Mouse (Mus musculus): Measurements from ENCODE around the gene BC003965. TPM values are rescaled to one million over a fixed set of nuclear protein-coding genes. Genes with fewer than 3 reads are reported as not detected.
"Not testable (repeated sequence)": the region's sequence is repeated elsewhere in the genome, so short reads cannot be mapped to it uniquely, and the experiment has no call there.

The BC003965 gene
- polyA plus RNA-seq, 1 experiment from 2014 or later: 35.5 TPM

GRCm38 (mm10) chr17:25219492-25220295 lies 35.3 kb downstream of the BC003965 start:
- Histone ChIP-seq H3K27ac (no peak overlapping the region), H3K4me3 (replicated peaks) (no peak overlapping the region), H3K9me3 (no peaks in the 10 kb centered on the region), H3K4me1 (replicated peaks) (peaks cover 23% of the 10 kb centered on the region), H3K36me3 (peaks cover 61% of the 10 kb centered on the region), H3K4me2 (no peak overlapping the region), H3K9ac (replicated peaks) (no peak overlapping the region), H3K27me3 (no peaks in the 10 kb centered on the region)
- ATAC-seq (ENCODE audit: insufficient number of reproducible peaks, insufficient read depth, low FRiP score, low TSS enrichment, low read depth): no peak
- 88% methylated on average over 15 of the region's 15 CpGs for WGBS

- Histone ChIP-seq H3K4me3 (replicated peaks) (no peak overlapping the region), H3K27me3 (no peaks in the 10 kb centered on the region), H3K27ac (no peak overlapping the region), H3K36me3 (peaks cover 58% of the 10 kb centered on the region), H3K4me2 (no peak overlapping the region), H3K9me3 (no peaks in the 10 kb centered on the region), H3K9ac (replicated peaks) (no peak overlapping the region), H3K4me1 (replicated peaks) (peaks cover 23% of the 10 kb centered on the region)
- 85% methylated on average over 1 of the region's 1 CpGs for WGBS
- no peak for ATAC-seq (ENCODE audit: insufficient number of reproducible peaks, insufficient read depth, low FRiP score, low TSS enrichment, low read depth)
Observed at GRCm38 (mm10) chr17:25220746-25221145, 36.4 kb downstream of the BC003965 start.

- peak overlapping the region; percentile 80 for H3K4me2 ChIP-seq
- no peaks in the 10 kb centered on the region for H3K27me3 ChIP-seq
- H3K9me3 ChIP-seq: no peaks in the 10 kb centered on the region
- peaks cover 57% of the 10 kb centered on the region for H3K36me3 ChIP-seq
- ATAC-seq (ENCODE audit: insufficient number of reproducible peaks, insufficient read depth, low FRiP score, low TSS enrichment, low read depth): peak; percentile 82
- peak overlapping the region; percentile 58 for H3K9ac ChIP-seq (replicated peaks)
- under 1% methylated on average over 20 of the region's 30 CpGs for WGBS
- H3K4me1 ChIP-seq (replicated peaks): peaks cover 23% of the 10 kb centered on the region
- peak overlapping the region; percentile 25; the same call in 1 of the 2 replicates for H3K27ac ChIP-seq
- H3K4me3 ChIP-seq (replicated peaks): peak overlapping the region; percentile 45
Observed at GRCm38 (mm10) chr17:25221821-25222503, 37.6 kb downstream of the BC003965 start.

GRCm38 (mm10) chr17:25222504-25222940 lies 38.2 kb downstream of the BC003965 start:
- Histone ChIP-seq H3K4me2 (peak overlapping the region; percentile 80), H3K36me3 (peaks cover 57% of the 10 kb centered on the region), H3K27ac (peak overlapping the region; percentile 50; the same call in 1 of the 2 replicates), H3K4me3 (replicated peaks) (peak overlapping the region; percentile 45), H3K4me1 (replicated peaks) (peaks cover 23% of the 10 kb centered on the region)
- not testable (repeated sequence) for H3K9me3 ChIP-seq; H3K9ac ChIP-seq (replicated peaks); H3K27me3 ChIP-seq
- ATAC-seq (ENCODE audit: insufficient number of reproducible peaks, insufficient read depth, low FRiP score, low TSS enrichment, low read depth): peak; percentile 64; the same call in 1 of the 2 replicates
- 9% methylated on average over 16 of the region's 28 CpGs for WGBS

- ATAC-seq (ENCODE audit: insufficient number of reproducible peaks, insufficient read depth, low FRiP score, low TSS enrichment, low read depth): no peak
- Histone ChIP-seq H3K4me3 (replicated peaks) (peak overlapping the region; percentile 45), H3K36me3 (peaks cover 55% of the 10 kb centered on the region), H3K27ac (peak overlapping the region; percentile 50; the same call in 1 of the 2 replicates), H3K27me3 (no peaks in the 10 kb centered on the region), H3K4me1 (replicated peaks) (peaks cover 23% of the 10 kb centered on the region), H3K9me3 (no peaks in the 10 kb centered on the region), H3K9ac (replicated peaks) (no peak overlapping the region), H3K4me2 (peak overlapping the region; percentile 80)
- 47% methylated on average over 6 of the region's 6 CpGs for WGBS
Observed at GRCm38 (mm10) chr17:25222951-25223601, 38.7 kb downstream of the BC003965 start.

- no peak overlapping the region for H3K27ac ChIP-seq
- H3K9ac ChIP-seq (replicated peaks): no peak overlapping the region
- H3K36me3 ChIP-seq: peaks cover 54% of the 10 kb centered on the region
- 92% methylated on average over 7 of the region's 7 CpGs for WGBS
- no peak overlapping the region for H3K4me3 ChIP-seq (replicated peaks)
- no peaks in the 10 kb centered on the region for H3K27me3 ChIP-seq
- ATAC-seq (ENCODE audit: insufficient number of reproducible peaks, insufficient read depth, low FRiP score, low TSS enrichment, low read depth): no peak
- H3K4me1 ChIP-seq (replicated peaks): peaks cover 23% of the 10 kb centered on the region
- no peak overlapping the region for H3K4me2 ChIP-seq
- H3K9me3 ChIP-seq: no peaks in the 10 kb centered on the region
Observed at GRCm38 (mm10) chr17:25224586-25225222, 40.4 kb downstream of the BC003965 start.

- Histone ChIP-seq H3K4me2 (no peak overlapping the region), H3K27me3 (no peaks in the 10 kb centered on the region), H3K9ac (replicated peaks) (no peak overlapping the region), H3K4me1 (replicated peaks) (peaks cover 22% of the 10 kb centered on the region), H3K36me3 (peaks cover 53% of the 10 kb centered on the region), H3K9me3 (no peaks in the 10 kb centered on the region), H3K4me3 (replicated peaks) (no peak overlapping the region), H3K27ac (no peak overlapping the region)
- no peak for ATAC-seq (ENCODE audit: insufficient number of reproducible peaks, insufficient read depth, low FRiP score, low TSS enrichment, low read depth)
- WGBS: 92% methylated on average over 4 of the region's 4 CpGs
Observed at GRCm38 (mm10) chr17:25225659-25226058, 41.3 kb downstream of the BC003965 start.

- Histone ChIP-seq H3K27ac (no peak overlapping the region), H3K27me3 (no peaks in the 10 kb centered on the region), H3K4me3 (replicated peaks) (no peak overlapping the region), H3K4me2 (no peak overlapping the region), H3K9me3 (no peaks in the 10 kb centered on the region), H3K9ac (replicated peaks) (no peak overlapping the region), H3K4me1 (replicated peaks) (peaks cover 2% of the 10 kb centered on the region), H3K36me3 (peaks cover 59% of the 10 kb centered on the region)
- 86% methylated on average over 5 of the region's 5 CpGs for WGBS
- no peak for ATAC-seq (ENCODE audit: insufficient number of reproducible peaks, insufficient read depth, low FRiP score, low TSS enrichment, low read depth)
Observed at GRCm38 (mm10) chr17:25227991-25228390, 43.6 kb downstream of the BC003965 start.

GRCm38 (mm10) chr17:25230014-25230655 lies 45.8 kb downstream of the BC003965 start:
- H3K9me3 ChIP-seq; H3K4me3 ChIP-seq (replicated peaks); H3K27ac ChIP-seq; H3K27me3 ChIP-seq; H3K9ac ChIP-seq (replicated peaks); H3K4me1 ChIP-seq (replicated peaks); ATAC-seq (ENCODE audit: insufficient number of reproducible peaks, insufficient read depth, low FRiP score, low TSS enrichment, low read depth); H3K4me2 ChIP-seq: not testable (repeated sequence)
- whole genome bisulfite sequencing: 75% methylated on average over 15 of the region's 17 CpGs
- H3K36me3 ChIP-seq: peaks cover 67% of the 10 kb centered on the region

- no peak overlapping the region for H3K9ac ChIP-seq (replicated peaks)
- H3K27ac ChIP-seq: no peak overlapping the region
- H3K36me3 ChIP-seq: peaks cover 67% of the 10 kb centered on the region
- H3K4me1 ChIP-seq (replicated peaks): no peaks in the 10 kb centered on the region
- no peaks in the 10 kb centered on the region for H3K9me3 ChIP-seq
- no peaks in the 10 kb centered on the region for H3K27me3 ChIP-seq
- ATAC-seq (ENCODE audit: insufficient number of reproducible peaks, insufficient read depth, low FRiP score, low TSS enrichment, low read depth): no peak
- WGBS: 89% methylated on average over 3 of the region's 3 CpGs
- H3K4me3 ChIP-seq (replicated peaks): no peak overlapping the region
- H3K4me2 ChIP-seq: no peak overlapping the region
Observed at GRCm38 (mm10) chr17:25230700-25231099, 46.3 kb downstream of the BC003965 start.

Data from limb, embryonic 12.5 days (tissue).